Mouse (Mus musculus) embryonic facial prominence, embryonic 13.5 days (tissue): ENCODE data around the gene Gm21954. TPM values are rescaled to one million over a fixed set of nuclear protein-coding genes. Genes with fewer than 3 reads are reported as not detected.
A peak's percentile ranks its signal among the peaks of the same experiment; 100 is the strongest.

Experiments
- ATAC-seq: fragments of 200-750 bp; cut with Nextera tagmentation; 2 replicates; pipeline ENCODE4 v1.8.0; 2017; ENCODE audit warnings: low read depth; ENCODE audit not compliant: insufficient number of reproducible peaks, insufficient read depth, low FRiP score, low TSS enrichment
- H3K27ac ChIP-seq: fragments of 300-500 bp; sonication (generic); 2 replicates; pipeline ENCODE4 v1.5.1; 2015; ENCODE audit warnings: moderate library complexity, mild to moderate bottlenecking, inconsistent platforms
- H3K27me3 ChIP-seq: fragments of 300-500 bp; sonication (generic); 2 replicates; pipeline ENCODE4 v1.6.1; 2015; ENCODE audit warnings: mild to moderate bottlenecking, inconsistent platforms
- H3K36me3 ChIP-seq: fragments of 300-500 bp; sonication (generic); 2 replicates; pipeline ENCODE4 v1.6.1; 2015; ENCODE audit warnings: mild to moderate bottlenecking, inconsistent platforms
- H3K4me1 ChIP-seq: fragments of 300-500 bp; sonication (generic); 2 replicates; pipeline ENCODE4 v1.6.1; 2015; ENCODE audit warnings: inconsistent platforms
- H3K4me2 ChIP-seq: fragments of 300-500 bp; sonication (generic); 2 replicates; pipeline ENCODE4 v1.6.1; 2015; ENCODE audit warnings: moderate library complexity, mild to moderate bottlenecking, inconsistent platforms
- H3K4me3 ChIP-seq: fragments of 300-500 bp; sonication (generic); 2 replicates; pipeline ENCODE4 v1.5.1; 2015; ENCODE audit warnings: mild to moderate bottlenecking, inconsistent platforms
- H3K9ac ChIP-seq: fragments of 300-500 bp; sonication (generic); 2 replicates; pipeline ENCODE4 v1.6.1; 2015; ENCODE audit warnings: mild to moderate bottlenecking, inconsistent platforms
- H3K9me3 ChIP-seq: fragments of 300-500 bp; sonication (generic); 2 replicates; pipeline ENCODE4 v1.6.1; 2016; ENCODE audit warnings: inconsistent platforms
- WGBS: fragments of 180-500 bp; shearing (Covaris S2); methylation state at CpG from one replicate; pipeline ENCODE4 v1.1.7; 2015; ENCODE audit warnings: mixed read lengths; 5-methylcytosine and 5-hydroxymethylcytosine counted together
- polyA plus RNA-seq: library from polyadenylated mRNA; unstranded; fragments of >200 nt; fragmentation: Nextera tagmentation; extraction: Ambion mirVana; gene quantifications from 2 replicates; pipeline ENCODE4 v1.2.1, GENCODE M21; 2015

The Gm21954 gene
- polyA plus RNA-seq, 1 experiment from 2014 or later = not detected

- H3K27ac ChIP-seq = no peak overlapping the region
- no peaks in the 10 kb centered on the region; the same call in 1 of the 2 replicates for H3K36me3 ChIP-seq
- H3K4me2 ChIP-seq = no peak overlapping the region
- H3K4me1 ChIP-seq = peaks cover 37% of the 10 kb centered on the region
- no peak overlapping the region for H3K4me3 ChIP-seq
- no peaks in the 10 kb centered on the region for H3K27me3 ChIP-seq
- H3K9me3 ChIP-seq = no peaks in the 10 kb centered on the region
- ATAC-seq = no peak
- WGBS = 41% methylated on average over 4 of the region's 4 CpGs
- no peak overlapping the region for H3K9ac ChIP-seq
These were observed 22.3 kb upstream of the Gm21954 start for GRCm38 (mm10) chr3:55494348-55494747.

GRCm38 (mm10) chr3:55492021-55492420 is 20.0 kb upstream of the Gm21954 start:
- no peaks in the 10 kb centered on the region for H3K36me3 ChIP-seq
- H3K27ac ChIP-seq = peak overlapping the region; percentile 35; the same call in 1 of the 2 replicates
- H3K4me1 ChIP-seq = peaks cover 26% of the 10 kb centered on the region
- ATAC-seq = no peak
- H3K9ac ChIP-seq = no peak overlapping the region
- H3K4me2 ChIP-seq = no peak overlapping the region
- H3K4me3 ChIP-seq = no peak overlapping the region
- WGBS = 17% methylated on average over 6 of the region's 6 CpGs
- H3K9me3 ChIP-seq = no peaks in the 10 kb centered on the region
- no peaks in the 10 kb centered on the region for H3K27me3 ChIP-seq

GRCm38 (mm10) chr3:55489231-55489990 is 17.4 kb upstream of the Gm21954 start:
- no peaks in the 10 kb centered on the region for H3K27me3 ChIP-seq
- no peaks in the 10 kb centered on the region for H3K9me3 ChIP-seq
- H3K4me1 ChIP-seq = peaks cover 8% of the 10 kb centered on the region; the same call in 1 of the 2 replicates
- ATAC-seq = no peak
- no peak overlapping the region for H3K27ac ChIP-seq
- H3K4me2 ChIP-seq = no peak overlapping the region
- WGBS = 67% methylated on average over 12 of the region's 12 CpGs
- no peak overlapping the region for H3K9ac ChIP-seq
- no peak overlapping the region for H3K4me3 ChIP-seq
- H3K36me3 ChIP-seq = no peaks in the 10 kb centered on the region

- Histone ChIP-seq H3K4me1 (peaks cover 17% of the 10 kb centered on the region), H3K36me3 (no peaks in the 10 kb centered on the region), H3K9ac (no peak overlapping the region), H3K4me2 (no peak overlapping the region), H3K9me3 (no peaks in the 10 kb centered on the region), H3K27me3 (no peaks in the 10 kb centered on the region), H3K27ac (0 out of 2 replicates have a peak overlapping the region, but pooled peaks have one; percentile 0), H3K4me3 (no peak overlapping the region)
- 19% methylated on average over 4 of the region's 4 CpGs for WGBS
- no peak for ATAC-seq
These were observed 11.3 kb upstream of the Gm21954 start for GRCm38 (mm10) chr3:55483328-55483727.

GRCm38 (mm10) chr3:55481140-55481539 is 9.1 kb upstream of the Gm21954 start:
- no peak overlapping the region for H3K27ac ChIP-seq
- H3K36me3 ChIP-seq = no peaks in the 10 kb centered on the region
- H3K4me2 ChIP-seq = no peak overlapping the region
- no peak overlapping the region for H3K4me3 ChIP-seq
- no peaks in the 10 kb centered on the region for H3K27me3 ChIP-seq
- peaks cover 17% of the 10 kb centered on the region for H3K4me1 ChIP-seq
- no peak overlapping the region for H3K9ac ChIP-seq
- ATAC-seq = no peak
- WGBS = 50% methylated on average over 1 of the region's 1 CpGs
- H3K9me3 ChIP-seq = no peaks in the 10 kb centered on the region

- H3K9me3 ChIP-seq = no peaks in the 10 kb centered on the region
- no peaks in the 10 kb centered on the region for H3K27me3 ChIP-seq
- 57% methylated on average over 4 of the region's 4 CpGs for WGBS
- no peak overlapping the region for H3K4me2 ChIP-seq
- no peaks in the 10 kb centered on the region for H3K36me3 ChIP-seq
- ATAC-seq = no peak
- H3K4me1 ChIP-seq = peaks cover 17% of the 10 kb centered on the region
- no peak overlapping the region for H3K27ac ChIP-seq
- H3K4me3 ChIP-seq = no peak overlapping the region
- H3K9ac ChIP-seq = no peak overlapping the region
These were observed 7.3 kb upstream of the Gm21954 start for GRCm38 (mm10) chr3:55479306-55479705.

GRCm38 (mm10) chr3:55476694-55477093 is 4.7 kb upstream of the Gm21954 start:
- no peak for ATAC-seq
- 93% methylated on average over 7 of the region's 7 CpGs for WGBS
- H3K27me3 ChIP-seq = no peaks in the 10 kb centered on the region
- peaks cover 24% of the 10 kb centered on the region for H3K4me1 ChIP-seq
- H3K4me3 ChIP-seq = no peak overlapping the region
- H3K4me2 ChIP-seq = no peak overlapping the region
- H3K36me3 ChIP-seq = no peaks in the 10 kb centered on the region
- H3K27ac ChIP-seq = no peak overlapping the region
- no peaks in the 10 kb centered on the region for H3K9me3 ChIP-seq
- H3K9ac ChIP-seq = no peak overlapping the region

GRCm38 (mm10) chr3:55473146-55473545 is 1.1 kb upstream of the Gm21954 start:
- no peaks in the 10 kb centered on the region for H3K36me3 ChIP-seq
- no peak overlapping the region for H3K4me3 ChIP-seq
- H3K4me2 ChIP-seq = no peak overlapping the region
- no peaks in the 10 kb centered on the region for H3K27me3 ChIP-seq
- ATAC-seq = no peak
- peaks cover 11% of the 10 kb centered on the region; the same call in 1 of the 2 replicates for H3K4me1 ChIP-seq
- no peak overlapping the region for H3K9ac ChIP-seq
- H3K27ac ChIP-seq = no peak overlapping the region
- H3K9me3 ChIP-seq = no peaks in the 10 kb centered on the region
- 45% methylated on average over 6 of the region's 6 CpGs for WGBS

GRCm38 (mm10) chr3:55466348-55466747 is 5.7 kb downstream of the Gm21954 start:
- Histone ChIP-seq H3K9ac (no peak overlapping the region), H3K4me3 (no peak overlapping the region)

GRCm38 (mm10) chr3:55465785-55466184 is 6.2 kb downstream of the Gm21954 start:
- H3K4me3 ChIP-seq = no peak overlapping the region
- whole genome bisulfite sequencing = 78% methylated on average over 8 of the region's 8 CpGs

More at GRCm38 (mm10) chr3:55466348-55466747, 5.7 kb downstream of the Gm21954 start:
- Histone ChIP-seq H3K27me3 (no peaks in the 10 kb centered on the region), H3K4me1 (peaks cover 23% of the 10 kb centered on the region; the same call in 1 of the 2 replicates), H3K27ac (peak overlapping the region; percentile 28; the same call in 1 of the 2 replicates), H3K9me3 (no peaks in the 10 kb centered on the region), H3K36me3 (no peaks in the 10 kb centered on the region), H3K4me2 (no peak overlapping the region)
- no peak for ATAC-seq
- WGBS = 74% methylated on average over 9 of the region's 9 CpGs

GRCm38 (mm10) chr3:55464226-55464625 is 7.8 kb downstream of the Gm21954 start:
- Histone ChIP-seq H3K4me2 (peak overlapping the region; percentile 30), H3K9me3 (no peaks in the 10 kb centered on the region), H3K4me3 (no peak overlapping the region), H3K36me3 (no peaks in the 10 kb centered on the region), H3K27me3 (no peaks in the 10 kb centered on the region), H3K4me1 (peaks cover 28% of the 10 kb centered on the region; the same call in 1 of the 2 replicates), H3K27ac (peak overlapping the region; percentile 69; the same call in 1 of the 2 replicates), H3K9ac (no peak overlapping the region)
- no peak for ATAC-seq
- WGBS = 55% methylated on average over 3 of the region's 3 CpGs

More at GRCm38 (mm10) chr3:55465785-55466184, 6.2 kb downstream of the Gm21954 start:
- no peak overlapping the region for H3K4me2 ChIP-seq
- H3K9ac ChIP-seq = no peak overlapping the region
- ATAC-seq = no peak
- H3K36me3 ChIP-seq = no peaks in the 10 kb centered on the region
- peaks cover 28% of the 10 kb centered on the region; the same call in 1 of the 2 replicates for H3K4me1 ChIP-seq
- no peaks in the 10 kb centered on the region for H3K27me3 ChIP-seq
- no peak overlapping the region for H3K27ac ChIP-seq
- no peaks in the 10 kb centered on the region for H3K9me3 ChIP-seq
